Mouse (Mus musculus) hindbrain, embryonic 10.5 days (tissue): ENCODE measurements around the gene Cd68. TPM values are rescaled to one million over a fixed set of nuclear protein-coding genes. Genes with fewer than 3 reads are reported as not detected.

ENCODE experiments used
- DNase-seq: peaks from one replicate; pipeline ENCODE4 v3.0.0-alpha.2; 2017; ENCODE audit warnings: low spot score
- H3K27ac ChIP-seq: fragments of 300-500 bp; sonication (generic); 2 replicates; pipeline ENCODE4 v1.5.1; 2016; ENCODE audit warnings: mild to moderate bottlenecking, moderate library complexity
- H3K27me3 ChIP-seq: fragments of 300-500 bp; sonication (generic); 2 replicates; pipeline ENCODE4 v1.6.1; 2016; ENCODE audit warnings: mild to moderate bottlenecking; ENCODE audit not compliant: poor library complexity, insufficient read depth, severe bottlenecking
- H3K36me3 ChIP-seq: fragments of 300-500 bp; sonication (generic); 2 replicates; pipeline ENCODE4 v1.6.1; 2016; ENCODE audit warnings: mild to moderate bottlenecking, moderate library complexity
- H3K4me1 ChIP-seq: fragments of 300-500 bp; sonication (generic); replicated peaks from 2 replicates; pipeline ENCODE4 v1.6.1; 2016; ENCODE audit warnings: mild to moderate bottlenecking
- H3K4me3 ChIP-seq: fragments of 300-500 bp; sonication (generic); 2 replicates; pipeline ENCODE4 v1.5.1; 2016; ENCODE audit warnings: mild to moderate bottlenecking, moderate library complexity
- H3K9me3 ChIP-seq: fragments of 300-500 bp; sonication (generic); 2 replicates; pipeline ENCODE4 v1.6.1; 2016; ENCODE audit warnings: mild to moderate bottlenecking, moderate library complexity
- WGBS: fragments of 180-500 bp; shearing (Covaris S2); methylation state at CpG from one replicate; pipeline ENCODE4 v1.1.7; 2016; 5-methylcytosine and 5-hydroxymethylcytosine counted together
- polyA plus RNA-seq: library from polyadenylated mRNA; unstranded; fragments of >200 nt; fragmentation: Nextera tagmentation; extraction: Ambion mirVana; gene quantifications from 2 replicates; pipeline ENCODE4 v1.2.1, GENCODE M21; 2016

Cd68 gene
- polyA plus RNA-seq: 7.2 and 8.7 TPM in 2 replicates

- Histone ChIP-seq H3K4me1 (peaks cover 44% of the 10 kb centered on the region), H3K9me3 (no peaks in the 10 kb centered on the region), H3K4me3 (peak within 1 kb of the TSS; percentile 20), H3K27ac (no peak within 1 kb of the TSS), H3K27me3 (no peaks in the 10 kb centered on the region), H3K36me3 (peaks cover 76% of the 10 kb centered on the region)
- peak; percentile 40 for DNase-seq
- WGBS: 39% methylated on average over 7 of the region's 7 CpGs
Measured at GRCm38 (mm10) chr11:69665961-69666664, at the start of gene Cd68. Cd68 (minus strand) TSS chr11:69666153.

GRCm38 (mm10) chr11:69715482-69715881 is 49.5 kb upstream of the Cd68 start:
- WGBS: 58% methylated on average over 9 of the region's 9 CpGs

GRCm38 (mm10) chr11:69714636-69715329 is 48.8 kb upstream of the Cd68 start:
- no peaks in the 10 kb centered on the region for H3K9me3 ChIP-seq

More at GRCm38 (mm10) chr11:69715482-69715881, 49.5 kb upstream of the Cd68 start:
- Histone ChIP-seq H3K27ac (no peak overlapping the region), H3K9me3 (no peaks in the 10 kb centered on the region), H3K27me3 (no peaks in the 10 kb centered on the region), H3K4me3 (no peak overlapping the region), H3K36me3 (no peaks in the 10 kb centered on the region), H3K4me1 (peaks cover 27% of the 10 kb centered on the region)
- DNase-seq: peak; percentile 34

GRCm38 (mm10) chr11:69712954-69713672 is 47.2 kb upstream of the Cd68 start:
- no peaks in the 10 kb centered on the region for H3K9me3 ChIP-seq
- H3K4me1 ChIP-seq: peaks cover 33% of the 10 kb centered on the region
- H3K27ac ChIP-seq: 0 out of 2 replicates have a peak overlapping the region, but pooled peaks have one; percentile 16
- 68% methylated on average over 20 of the region's 20 CpGs for WGBS
- no peaks in the 10 kb centered on the region for H3K27me3 ChIP-seq
- no peaks in the 10 kb centered on the region for H3K36me3 ChIP-seq
- DNase-seq: peak; percentile 30
- H3K4me3 ChIP-seq: no peak overlapping the region

More at GRCm38 (mm10) chr11:69714636-69715329, 48.8 kb upstream of the Cd68 start:
- peak overlapping the region; percentile 56; the same call in 1 of the 2 replicates for H3K27ac ChIP-seq
- no peaks in the 10 kb centered on the region for H3K36me3 ChIP-seq
- WGBS: 71% methylated on average over 18 of the region's 18 CpGs
- no peak overlapping the region for H3K4me3 ChIP-seq
- peak; percentile 53 for DNase-seq
- H3K4me1 ChIP-seq: peaks cover 29% of the 10 kb centered on the region
- no peaks in the 10 kb centered on the region for H3K27me3 ChIP-seq

GRCm38 (mm10) chr11:69711082-69711481 is 45.1 kb upstream of the Cd68 start:
- Histone ChIP-seq H3K27ac (no peak overlapping the region), H3K36me3 (no peaks in the 10 kb centered on the region), H3K4me1 (peaks cover 37% of the 10 kb centered on the region), H3K27me3 (no peaks in the 10 kb centered on the region), H3K9me3 (no peaks in the 10 kb centered on the region), H3K4me3 (no peak overlapping the region)
- WGBS: 80% methylated on average over 2 of the region's 2 CpGs
- DNase-seq: no peak

GRCm38 (mm10) chr11:69710470-69710869 is 44.5 kb upstream of the Cd68 start:
- WGBS: 75% methylated on average over 3 of the region's 3 CpGs

GRCm38 (mm10) chr11:69709554-69710446 is 43.8 kb upstream of the Cd68 start:
- Histone ChIP-seq H3K27ac (peak overlapping the region; percentile 68), H3K4me1 (peaks cover 29% of the 10 kb centered on the region), H3K9me3 (no peaks in the 10 kb centered on the region), H3K27me3 (no peaks in the 10 kb centered on the region), H3K4me3 (no peak overlapping the region), H3K36me3 (no peaks in the 10 kb centered on the region)
- WGBS: 56% methylated on average over 11 of the region's 11 CpGs
- peak; percentile 9 for DNase-seq

More at GRCm38 (mm10) chr11:69710470-69710869, 44.5 kb upstream of the Cd68 start:
- Histone ChIP-seq H3K27ac (no peak overlapping the region), H3K36me3 (no peaks in the 10 kb centered on the region), H3K4me1 (peaks cover 32% of the 10 kb centered on the region), H3K4me3 (no peak overlapping the region), H3K9me3 (no peaks in the 10 kb centered on the region), H3K27me3 (no peaks in the 10 kb centered on the region)
- DNase-seq: no peak

GRCm38 (mm10) chr11:69708614-69709265 is 42.8 kb upstream of the Cd68 start:
- WGBS: 71% methylated on average over 3 of the region's 3 CpGs
- Histone ChIP-seq H3K27ac (no peak overlapping the region), H3K27me3 (no peaks in the 10 kb centered on the region), H3K4me3 (no peak overlapping the region), H3K4me1 (peaks cover 29% of the 10 kb centered on the region), H3K36me3 (no peaks in the 10 kb centered on the region), H3K9me3 (no peaks in the 10 kb centered on the region)
- DNase-seq: no peak

- Histone ChIP-seq H3K36me3 (no peaks in the 10 kb centered on the region), H3K9me3 (no peaks in the 10 kb centered on the region), H3K27me3 (no peaks in the 10 kb centered on the region), H3K4me3 (no peak overlapping the region), H3K4me1 (peaks cover 22% of the 10 kb centered on the region), H3K27ac (no peak overlapping the region)
- no peak for DNase-seq
- 87% methylated on average over 4 of the region's 4 CpGs for WGBS
Measured at GRCm38 (mm10) chr11:69707873-69708381, 42.0 kb upstream of the Cd68 start.

GRCm38 (mm10) chr11:69707480-69707847 is 41.5 kb upstream of the Cd68 start:
- 91% methylated on average over 4 of the region's 4 CpGs for WGBS
- DNase-seq: no peak
- Histone ChIP-seq H3K27ac (no peak overlapping the region), H3K4me1 (peaks cover 22% of the 10 kb centered on the region), H3K27me3 (no peaks in the 10 kb centered on the region), H3K9me3 (no peaks in the 10 kb centered on the region), H3K4me3 (no peak overlapping the region), H3K36me3 (no peaks in the 10 kb centered on the region)

GRCm38 (mm10) chr11:69706775-69707479 is 41.0 kb upstream of the Cd68 start:
- Histone ChIP-seq H3K36me3 (no peaks in the 10 kb centered on the region), H3K9me3 (no peaks in the 10 kb centered on the region), H3K27me3 (no peaks in the 10 kb centered on the region), H3K27ac (no peak overlapping the region), H3K4me1 (peaks cover 22% of the 10 kb centered on the region), H3K4me3 (no peak overlapping the region)
- 48% methylated on average over 6 of the region's 6 CpGs for WGBS
- DNase-seq: no peak
